ENCODE assay signal across 10 mouse cellular contexts in the genomic region with DNA sequence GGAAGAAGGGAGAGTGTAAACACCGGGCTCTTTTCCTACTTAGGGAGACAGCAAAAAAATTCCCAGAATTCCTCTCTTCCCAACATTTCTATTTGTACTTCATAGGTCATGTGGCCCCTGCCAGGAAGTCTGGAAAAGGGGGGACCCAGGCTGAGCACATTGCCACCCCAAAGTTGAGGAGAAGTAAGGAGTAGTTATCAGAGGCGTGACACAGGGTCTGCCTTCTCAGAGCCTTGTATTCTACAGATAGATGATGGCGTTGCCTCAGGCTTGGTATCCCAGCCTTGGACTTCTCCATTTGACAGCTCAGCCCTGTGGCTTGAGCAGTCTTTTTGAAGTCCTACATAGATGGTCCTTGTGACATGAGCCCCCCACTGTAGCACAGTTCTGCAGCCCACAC. TPM values are rescaled to one million over a fixed set of nuclear protein-coding genes. Genes with fewer than 3 reads are reported as not detected.
DNase-seq lines count a peak whose midpoint lies in the region; ATAC-seq lines count a peak whose summit lies in the region.
"Had no signal": no experiment of that assay in that cellular context is flagged by ENCODE, and none has a peak within 500 bp of the region (broad histone marks: within the 10 kb centered on the region; RNA-seq: fewer than 3 reads in every experiment).

No protein-coding gene starts in this region.

- no peak overlapping the region for H3K9ac ChIP-seq in kidney, embryonic 16.5 days (replicated peaks; ENCODE audit: low read length)
- no peak overlapping the region for H3K9ac ChIP-seq in embryonic facial prominence, embryonic 15.5 days
- peak overlapping the region; percentile 80; the same call in 1 of the 2 replicates for H3K9ac ChIP-seq in hindbrain, embryonic 16.5 days (ENCODE audit: low read depth, low read length)
- peak overlapping the region; percentile 72; the same call in 1 of the 2 replicates for H3K9ac ChIP-seq in neural tube, embryonic 12.5 days

- no peaks in the 10 kb centered on the region for H3K36me3 ChIP-seq in kidney, embryonic 16.5 days (ENCODE audit: insufficient read depth, low read length)
- H3K36me3 ChIP-seq in embryonic facial prominence, embryonic 15.5 days = no peaks in the 10 kb centered on the region
- no peaks in the 10 kb centered on the region for H3K36me3 ChIP-seq in hindbrain, embryonic 16.5 days (ENCODE audit: control insufficient read depth, insufficient read depth, low read length)
- H3K36me3 ChIP-seq in neural tube, embryonic 12.5 days = no peaks in the 10 kb centered on the region

- no peaks in the 10 kb centered on the region for H3K9me3 ChIP-seq in kidney, embryonic 16.5 days (ENCODE audit: low read length)
- no peaks in the 10 kb centered on the region for H3K9me3 ChIP-seq in embryonic facial prominence, embryonic 15.5 days (replicated peaks)
- no peaks in the 10 kb centered on the region for H3K9me3 ChIP-seq in hindbrain, embryonic 16.5 days (ENCODE audit: control insufficient read depth, low read length)
- H3K9me3 ChIP-seq in neural tube, embryonic 12.5 days = no peaks in the 10 kb centered on the region

- no peaks in the 10 kb centered on the region for H3K27me3 ChIP-seq in kidney, embryonic 16.5 days (ENCODE audit: insufficient read depth, low read length)
- no peaks in the 10 kb centered on the region for H3K27me3 ChIP-seq in embryonic facial prominence, embryonic 15.5 days
- H3K27me3 ChIP-seq in hindbrain, embryonic 16.5 days (replicated peaks; ENCODE audit: control insufficient read depth, insufficient read depth, low read length) = no peaks in the 10 kb centered on the region
- H3K27me3 ChIP-seq in neural tube, embryonic 12.5 days (replicated peaks) = no peaks in the 10 kb centered on the region

- 57% methylated on average over 3 of the region's 3 CpGs for WGBS in kidney, embryonic 16.5 days
- 60% methylated on average over 3 of the region's 3 CpGs for WGBS in embryonic facial prominence, embryonic 15.5 days
- 72% methylated on average over 3 of the region's 3 CpGs for WGBS in hindbrain, embryonic 16.5 days
- 73% methylated on average over 3 of the region's 3 CpGs for WGBS in neural tube, embryonic 12.5 days

- no peak for DNase-seq in kidney, postnatal 10 days
- no peak for DNase-seq in spleen, postnatal 36 days (ENCODE audit: low spot score in 2 of 2)
- no peak for DNase-seq in kidney, postnatal 36 days

- H3K4me3 ChIP-seq in kidney, embryonic 16.5 days (ENCODE audit: low read length) = peak overlapping the region; percentile 85
- H3K4me3 ChIP-seq in embryonic facial prominence, embryonic 15.5 days (replicated peaks) = peak overlapping the region; percentile 73
- peak overlapping the region; percentile 80 for H3K4me3 ChIP-seq in hindbrain, embryonic 16.5 days (ENCODE audit: low read length)
- peak overlapping the region; percentile 70; the same call in 1 of the 2 replicates for H3K4me3 ChIP-seq in neural tube, embryonic 12.5 days

- peaks cover 9% of the 10 kb centered on the region for H3K4me1 ChIP-seq in kidney, embryonic 16.5 days (ENCODE audit: insufficient read depth, low read length)
- H3K4me1 ChIP-seq in embryonic facial prominence, embryonic 15.5 days = peaks cover 21% of the 10 kb centered on the region
- H3K4me1 ChIP-seq in hindbrain, embryonic 16.5 days (ENCODE audit: control insufficient read depth, insufficient read depth, low read depth, low read length) = peaks cover 11% of the 10 kb centered on the region
- H3K4me1 ChIP-seq in neural tube, embryonic 12.5 days = peaks cover 22% of the 10 kb centered on the region

- H3K4me2 ChIP-seq in kidney, embryonic 16.5 days (replicated peaks; ENCODE audit: low read depth, low read length) = peak overlapping the region; percentile 71
- peak overlapping the region; percentile 71 for H3K4me2 ChIP-seq in embryonic facial prominence, embryonic 15.5 days (replicated peaks)
- H3K4me2 ChIP-seq in hindbrain, embryonic 16.5 days (ENCODE audit: low read length) = peak overlapping the region; percentile 80
- peak overlapping the region; percentile 86 for H3K4me2 ChIP-seq in neural tube, embryonic 12.5 days (replicated peaks)

- ATAC-seq in kidney, embryonic 16.5 days (ENCODE audit: low FRiP score, low TSS enrichment) = no peak
- ATAC-seq in embryonic facial prominence, embryonic 15.5 days (ENCODE audit: insufficient number of reproducible peaks, low FRiP score, low TSS enrichment, low read depth) = no peak
- ATAC-seq in hindbrain, embryonic 16.5 days = no peak
- no peak for ATAC-seq in neural tube, embryonic 12.5 days (ENCODE audit: low FRiP score, low read depth)
- ATAC-seq in monocyte, adult 5-6 weeks (replicated peaks; ENCODE audit: insufficient number of reproducible peaks, low FRiP score, low TSS enrichment, poor library complexity, severe bottlenecking) = no peak

- no peak overlapping the region for H3K27ac ChIP-seq in kidney, embryonic 16.5 days (ENCODE audit: low read length)
- H3K27ac ChIP-seq in embryonic facial prominence, embryonic 15.5 days (replicated peaks) = no peak overlapping the region
- no peak overlapping the region for H3K27ac ChIP-seq in hindbrain, embryonic 16.5 days (ENCODE audit: low read depth, low read length)
- no peak overlapping the region for H3K27ac ChIP-seq in neural tube, embryonic 12.5 days

RNA-seq across cellular contexts. Expression of a gene that starts 9.2 kb away (rescaled TPM):
- 30.3 and 30.9 TPM in 2 replicates for polyA plus RNA-seq in kidney, embryonic 16.5 days (2015; fragmentation: Nextera tagmentation; extraction: Ambion mirVana)
- polyA plus RNA-seq in embryonic facial prominence, embryonic 15.5 days (2015; fragmentation: Nextera tagmentation; extraction: Ambion mirVana) = 28.0 and 28.6 TPM in 2 replicates
- 89.1 and 97.7 TPM in 2 replicates for polyA plus RNA-seq in hindbrain, embryonic 16.5 days (2015; fragmentation: Nextera tagmentation; extraction: Ambion mirVana)
- polyA plus RNA-seq in neural tube, embryonic 12.5 days (2016; fragmentation: Nextera tagmentation; extraction: Ambion mirVana) = 38.7 and 42.3 TPM in 2 replicates
- 2.0 to 5.4 TPM (median 4.1 TPM) in 3 replicates for total RNA-seq in monocyte, adult 5-6 weeks (2017)

RNA-seq across cellular contexts. Expression of a gene that starts 32.3 kb away (rescaled TPM):
- polyA plus RNA-seq in kidney, embryonic 16.5 days (2015; fragmentation: Nextera tagmentation; extraction: Ambion mirVana) = not detected in 2 replicates
- not detected in 2 replicates for polyA plus RNA-seq in embryonic facial prominence, embryonic 15.5 days (2015; fragmentation: Nextera tagmentation; extraction: Ambion mirVana)
- not detected in 2 replicates for polyA plus RNA-seq in hindbrain, embryonic 16.5 days (2015; fragmentation: Nextera tagmentation; extraction: Ambion mirVana)
- polyA plus RNA-seq in neural tube, embryonic 12.5 days (2016; fragmentation: Nextera tagmentation; extraction: Ambion mirVana) = not detected in 2 replicates
- not detected in 3 replicates for total RNA-seq in monocyte, adult 5-6 weeks (2017)
- total RNA-seq: gastrocnemius, adult 18-20 months; layer of hippocampus, postnatal 10 days had no signal

Comparison
In these comparisons a context has a peak if more than half of its experiments do, and no peak if none do; other contexts are left out.
1. H3K9ac ChIP-seq: peak in hindbrain, embryonic 16.5 days (single experiment) and neural tube, embryonic 12.5 days (single experiment); none in kidney, embryonic 16.5 days (single experiment) and embryonic facial prominence, embryonic 15.5 days (single experiment).
2. Peak in every context shown above with its lines, with median percentiles within 50 percentile points of each other: H3K4me2 ChIP-seq and H3K4me3 ChIP-seq.